Mouse (Mus musculus): ENCODE measurements at regions not wholly inside any gene's neighbourhood (a gene's known extent, or its start where the extent isn't known, plus 50 kb on each side); places are given as distances from the start of the nearest gene placed in this dataset.

DNA sequence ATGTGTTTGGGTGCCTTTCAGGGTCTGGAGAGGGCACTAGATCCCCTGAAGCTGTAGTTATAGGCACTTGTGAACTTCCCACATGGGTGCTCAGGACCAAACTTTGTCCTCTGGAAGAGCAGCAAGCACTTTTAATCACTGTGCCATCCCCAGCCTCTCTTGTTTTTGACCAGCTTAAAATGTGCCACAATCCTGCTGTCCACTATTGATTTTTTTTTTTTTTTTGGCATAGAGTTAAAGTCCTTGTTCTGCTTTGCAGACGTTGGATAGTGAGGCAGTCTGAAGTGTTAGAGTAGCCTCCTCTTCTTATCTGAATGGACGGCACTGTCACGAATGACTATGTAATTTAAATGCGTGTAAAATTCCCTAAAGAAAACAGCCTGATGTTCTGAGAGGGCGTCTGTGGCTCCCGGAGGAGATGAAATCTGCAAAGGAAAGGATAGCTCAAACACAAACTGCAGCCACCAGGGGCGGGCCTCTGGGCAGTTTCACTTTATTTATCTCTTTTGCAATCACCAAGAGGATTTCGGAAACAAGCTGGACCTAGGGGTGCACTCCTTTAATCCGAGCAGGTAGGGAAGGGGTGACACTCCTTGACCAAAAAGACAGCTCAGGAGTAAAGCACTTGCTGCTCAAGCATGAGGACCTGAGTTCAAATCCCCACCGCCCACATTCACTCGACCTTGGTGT, 63.5 kb upstream of the Smyd2 start:
- no peak for TF ChIP-seq CTCF (IDR thresholded peaks at IDR 0.05; ENCODE audit: low read depth)
- no peak for TF ChIP-seq EP300 (IDR thresholded peaks at IDR 0.05; ENCODE audit: low read depth)

Data from liver, embryonic 14.5 days (tissue).